Mouse (Mus musculus) left cerebral cortex, postnatal 4 days (tissue): ENCODE results near the gene Tfap4. TPM values are rescaled to one million over a fixed set of nuclear protein-coding genes. Genes with fewer than 3 reads are reported as not detected.

Experiments
- DNase-seq: peaks from one replicate; pipeline ENCODE4 v3.0.0-alpha.2; 2022
- intact Hi-C: fragments of 180-260 bp; cut with DNase I; formaldehyde crosslinking; loops from one replicate; pipeline ENCODE4 v1.15.1; 2025
- total RNA-seq, 2 experiments: library from RNA; stranded (reverse); gene quantifications; 2 replicates each; pipeline ENCODE4 v1.2.3; 2021

Gene Tfap4
- total RNA-seq, 2 experiments from 2014 or later, result 13.0 to 13.4 TPM

DNA sequence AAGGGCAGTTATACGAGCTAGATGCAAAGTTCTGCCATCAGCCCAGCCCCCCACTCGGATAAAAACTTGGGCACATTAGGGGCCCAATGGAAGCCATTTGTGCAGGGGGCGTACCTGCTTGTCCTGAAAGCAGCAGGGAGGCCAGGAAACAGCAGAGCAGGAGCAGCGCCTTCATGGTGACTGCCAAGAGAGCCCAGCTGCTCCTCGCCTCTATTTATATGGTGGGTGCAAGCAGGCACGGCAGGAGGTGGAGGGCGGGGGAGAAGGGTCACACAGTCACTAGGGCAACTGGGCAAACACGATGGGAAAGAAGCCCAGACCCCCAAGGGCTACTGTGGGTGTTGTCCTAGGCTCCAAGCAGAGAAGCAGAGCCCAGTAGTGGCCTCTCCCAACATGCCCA, 36.8 kb downstream of the Tfap4 start:
- DNase-seq, result no peak
- intact Hi-C loops, result no loop called here

DNA sequence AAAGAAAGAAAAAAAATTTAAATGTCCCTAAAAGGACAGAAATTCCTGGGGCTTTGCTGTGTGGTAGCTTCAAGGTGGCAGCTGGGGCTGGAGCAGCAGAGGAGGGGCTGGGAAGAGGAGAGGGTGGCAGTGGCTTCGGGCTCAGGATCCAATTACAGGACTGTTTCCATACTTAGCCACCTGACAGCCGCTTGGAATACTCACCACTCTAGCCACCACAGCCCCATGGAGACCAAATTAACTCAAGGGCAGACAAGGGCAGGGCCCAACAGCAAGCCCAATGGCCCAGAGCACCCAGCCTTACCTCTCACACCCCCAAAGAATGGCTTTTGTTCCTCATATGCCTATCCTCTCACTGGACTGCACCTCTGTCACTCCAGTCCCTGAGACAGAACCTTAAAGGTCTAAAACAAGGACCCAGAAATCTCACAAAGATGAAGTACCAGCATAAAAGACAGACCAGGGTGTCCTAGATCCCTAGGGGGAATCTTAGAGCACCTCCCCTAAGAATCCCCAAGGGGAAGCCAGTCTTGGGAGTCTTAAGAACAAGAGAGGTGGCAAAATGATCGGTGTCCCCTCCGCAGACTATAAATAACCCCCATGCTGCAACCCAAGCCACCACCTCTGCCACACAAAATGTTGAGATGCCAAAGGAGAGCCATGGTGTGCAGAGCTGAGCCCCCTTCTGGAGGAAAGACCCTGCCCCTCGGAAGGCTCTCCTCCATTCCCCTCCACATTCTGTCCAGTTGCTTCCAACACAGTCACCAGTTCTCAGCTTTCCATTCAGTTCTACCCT, 37.7 kb downstream of the Tfap4 start:
- no peak for DNase-seq
- intact Hi-C loops, result no loop called here

DNA sequence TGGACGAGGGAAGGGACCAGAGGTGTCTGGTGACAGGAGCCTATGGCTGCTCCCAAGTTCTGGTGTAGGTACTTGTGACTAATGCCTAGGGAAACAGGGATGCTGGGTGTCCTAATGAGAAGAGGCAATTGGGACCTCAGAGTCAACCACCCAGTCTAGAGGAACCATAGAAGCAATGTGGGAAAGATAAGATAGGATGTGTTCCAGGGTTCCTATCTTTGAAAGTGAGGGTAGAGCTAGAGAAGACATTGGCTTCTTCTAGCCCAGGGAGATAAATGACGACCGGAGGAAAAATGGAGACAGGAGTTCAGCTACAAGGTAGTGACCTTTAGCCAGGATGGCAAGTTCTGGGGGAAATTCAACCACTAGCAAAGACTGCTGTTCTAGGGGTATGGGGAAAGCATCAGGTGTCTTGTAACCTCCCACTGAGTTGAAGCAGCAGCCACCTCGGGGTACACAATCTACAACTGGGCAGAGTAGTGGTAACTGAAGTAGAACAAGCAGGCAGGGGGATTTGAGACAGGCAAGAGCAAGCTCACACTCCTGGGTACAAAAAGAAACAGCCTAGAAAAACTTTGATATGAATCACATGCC, 38.5 kb downstream of the Tfap4 start:
- intact Hi-C loops, result no loop called here
- no peak for DNase-seq

DNA sequence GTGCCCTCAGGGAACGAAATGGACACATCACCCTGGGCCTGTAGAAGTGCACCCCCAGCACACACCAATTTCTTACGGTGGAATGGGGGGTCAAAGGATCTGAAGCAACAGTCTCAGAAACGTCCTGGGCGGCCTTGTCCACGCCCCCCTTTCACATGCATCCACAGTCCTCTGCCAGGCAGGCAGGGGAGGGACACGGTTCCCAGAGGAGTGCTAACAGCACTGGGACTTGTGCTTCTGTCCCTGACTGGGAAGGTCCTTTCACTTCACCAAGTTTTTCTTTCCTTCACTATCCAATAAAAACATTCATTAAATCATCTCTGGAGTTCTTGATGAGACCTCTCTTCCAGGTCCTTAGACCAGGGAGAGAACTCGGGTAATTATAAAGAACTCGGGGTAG, 39.0 kb downstream of the Tfap4 start:
- DNase-seq, result no peak
- intact Hi-C loops, result no loop called here

DNA sequence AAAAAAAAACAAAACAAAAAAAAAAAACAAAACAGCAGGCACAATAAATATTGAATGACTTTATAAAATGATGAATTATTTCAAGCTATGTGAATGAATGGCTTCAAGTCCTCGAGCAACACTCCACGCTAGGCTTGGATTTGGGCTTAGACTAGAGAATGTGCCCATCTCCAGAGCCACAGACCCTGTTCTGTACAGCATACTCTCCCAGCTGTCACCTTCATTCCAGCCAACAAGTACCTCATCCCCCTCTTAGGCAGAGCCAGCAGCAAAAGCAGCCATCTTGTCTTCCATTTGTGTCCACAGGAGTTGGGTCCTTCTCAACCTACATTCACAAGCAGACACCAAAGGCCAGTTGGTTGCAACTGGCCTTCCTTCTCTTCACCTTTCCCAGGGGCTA, 39.8 kb downstream of the Tfap4 start:
- no peak for DNase-seq
- intact Hi-C loops, result no loop called here

DNA sequence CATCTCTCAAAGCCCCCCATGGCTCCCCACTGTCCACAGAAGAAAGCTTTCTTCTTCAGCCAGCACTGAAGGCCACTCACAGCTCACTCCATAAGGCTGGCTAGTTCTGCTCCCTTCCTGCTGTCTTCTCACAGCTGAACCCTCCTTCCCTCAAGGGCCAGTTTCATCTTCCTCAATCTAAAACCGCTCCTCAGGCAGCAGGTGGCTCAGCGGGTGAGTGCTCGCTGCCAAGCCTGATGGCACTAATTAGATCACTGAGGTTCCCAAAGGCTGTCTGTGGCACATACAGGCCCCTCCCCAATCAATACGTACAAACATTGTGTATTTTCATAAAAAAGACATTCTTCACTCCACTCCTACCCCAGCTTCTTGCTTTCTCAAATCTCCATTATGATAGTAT, 40.5 kb downstream of the Tfap4 start:
- intact Hi-C loops, result no loop called here
- DNase-seq, result peak; percentile 68

DNA sequence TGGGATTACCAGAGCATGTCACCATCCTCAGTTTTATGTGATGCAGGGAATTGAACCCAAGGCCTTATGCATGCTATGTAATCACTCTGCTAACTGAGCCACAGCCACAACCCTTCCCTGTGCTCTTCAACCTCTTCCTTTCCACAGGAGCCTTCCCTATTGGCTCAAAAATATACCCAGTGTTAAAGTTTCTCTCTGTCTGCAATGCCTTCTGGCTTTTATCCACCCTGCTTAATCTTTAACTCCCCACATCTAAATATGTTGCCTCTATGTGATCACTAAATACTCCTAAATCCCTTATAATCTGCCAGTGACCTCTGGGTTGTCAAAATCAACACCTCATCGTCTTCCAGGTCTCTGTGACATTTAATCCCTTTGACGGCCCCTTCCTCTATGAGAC, 41.7 kb downstream of the Tfap4 start:
- intact Hi-C loops, result no loop called here
- no peak for DNase-seq

DNA sequence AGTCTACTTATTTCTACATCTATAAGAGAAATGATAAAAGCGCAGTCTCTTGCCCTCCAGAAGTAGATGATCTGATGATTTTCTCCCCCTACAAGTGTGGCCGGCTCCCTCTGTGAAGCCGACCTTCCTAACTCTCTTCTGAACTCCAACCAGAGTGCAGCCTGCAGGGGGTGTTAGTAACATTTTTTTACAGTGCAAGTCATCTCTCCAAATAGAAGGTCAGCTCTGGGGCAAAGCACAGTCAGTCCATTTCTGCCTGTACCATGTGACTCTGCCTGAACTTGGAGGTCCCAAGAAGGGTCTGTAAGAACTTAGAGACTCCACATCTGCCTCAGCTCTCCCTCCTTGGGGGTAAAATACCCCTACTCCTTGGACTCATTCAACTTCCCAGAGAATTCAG, 45.3 kb downstream of the Tfap4 start:
- intact Hi-C loops, result no loop called here
- DNase-seq, result no peak

DNA sequence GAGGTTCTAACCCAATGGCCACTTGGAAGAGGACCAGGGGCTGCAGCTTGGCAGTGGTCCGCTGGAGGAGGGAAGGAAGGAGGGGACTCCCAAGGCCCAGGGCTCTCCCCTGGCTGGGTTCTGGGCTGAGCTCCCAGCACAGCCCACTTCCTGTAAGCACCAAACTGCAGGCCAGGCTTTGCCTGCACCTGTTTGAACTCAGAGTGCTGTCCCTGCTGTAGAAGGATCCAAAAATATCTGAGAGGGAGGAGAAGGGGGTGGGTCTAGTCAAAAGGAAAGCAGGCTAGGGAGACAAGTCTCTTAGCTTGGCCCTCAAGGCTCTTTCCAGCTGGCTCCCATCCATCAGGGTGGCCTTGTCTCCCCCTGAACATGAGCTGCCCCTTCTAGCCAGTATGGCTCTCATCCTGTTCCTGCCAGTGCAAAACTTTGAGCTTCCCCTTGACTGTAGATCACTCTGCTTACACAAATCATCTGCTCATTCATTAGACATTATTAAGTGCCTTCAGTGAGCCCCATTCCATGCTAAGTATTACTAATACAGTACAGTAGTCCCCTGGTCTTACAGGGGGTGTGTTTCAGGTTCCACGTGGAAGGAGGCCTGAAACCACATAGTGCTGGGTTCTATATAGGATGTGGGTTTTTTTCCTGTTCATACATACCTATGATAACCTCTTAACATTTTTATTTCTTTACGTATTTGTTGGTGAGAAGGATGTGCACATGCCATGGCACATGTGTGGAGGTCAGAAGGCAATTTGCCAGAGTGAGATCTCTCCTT, 46.8 kb downstream of the Tfap4 start:
- intact Hi-C loops, result no loop called here

DNA sequence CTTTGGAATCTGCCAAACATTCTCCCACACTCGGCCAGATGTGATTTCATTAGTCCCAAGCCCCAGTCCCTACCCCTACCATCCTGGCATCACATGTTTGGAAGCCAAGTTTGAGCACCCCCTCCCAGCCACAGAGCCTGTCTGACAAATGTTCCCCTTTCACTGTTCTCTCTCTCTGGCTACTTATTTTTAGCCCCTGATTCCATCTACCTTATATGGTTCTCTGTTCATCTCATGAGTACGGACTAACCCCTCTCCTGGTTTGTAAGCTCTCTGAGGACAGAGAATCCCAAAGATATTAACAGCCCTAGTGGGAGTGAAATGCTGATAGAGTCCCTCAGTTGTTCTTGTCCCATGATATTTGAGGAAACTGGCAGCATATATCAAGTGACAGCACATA, 48.3 kb downstream of the Tfap4 start:
- intact Hi-C loops, result no loop called here

More for the DNA sequence above, 46.8 kb downstream of the Tfap4 start:
- peak; percentile 52 for DNase-seq

DNA sequence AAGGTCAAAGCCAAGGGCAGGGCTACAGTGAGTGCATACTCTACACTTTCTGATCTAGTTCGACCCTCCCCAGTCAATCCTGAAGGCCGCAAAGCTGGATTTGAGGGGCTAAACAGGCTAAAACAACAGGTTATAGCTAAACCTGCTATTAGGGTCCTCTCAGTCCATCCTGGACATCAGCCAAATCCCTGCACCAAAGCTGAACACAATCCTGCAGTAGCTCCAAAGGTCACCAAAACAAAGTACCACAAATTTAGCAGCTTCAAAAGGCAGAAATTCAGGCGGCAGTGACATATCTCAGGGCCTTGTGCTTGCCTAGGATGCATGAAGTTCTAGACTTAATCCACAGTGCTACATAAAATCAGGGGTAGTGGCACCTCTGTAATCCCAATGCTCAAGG, 53.5 kb downstream of the Tfap4 start:
- intact Hi-C loops, result no loop called here
- no peak for DNase-seq

More for the DNA sequence above, 48.3 kb downstream of the Tfap4 start:
- no peak for DNase-seq

DNA sequence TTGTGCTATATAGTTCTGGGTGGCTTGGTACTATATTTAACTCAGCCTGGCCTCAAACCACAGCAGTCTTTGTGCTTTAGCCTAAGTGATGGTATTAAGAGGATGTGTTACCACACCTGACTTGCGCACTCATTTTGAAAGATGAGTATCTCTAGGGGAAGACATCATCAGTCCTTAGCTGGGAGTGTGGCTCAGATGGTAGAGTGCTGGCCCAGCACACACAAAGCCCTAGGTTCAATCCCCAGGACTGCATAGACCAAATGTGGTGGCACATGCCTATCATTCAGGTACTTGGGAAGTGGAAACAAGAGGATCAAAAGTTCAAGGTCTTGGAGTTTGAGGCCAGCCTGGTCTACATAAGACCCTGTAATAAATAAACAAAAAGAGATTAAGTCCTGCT, 56.2 kb downstream of the Tfap4 start:
- intact Hi-C loops, result no loop called here
- no peak for DNase-seq

DNA sequence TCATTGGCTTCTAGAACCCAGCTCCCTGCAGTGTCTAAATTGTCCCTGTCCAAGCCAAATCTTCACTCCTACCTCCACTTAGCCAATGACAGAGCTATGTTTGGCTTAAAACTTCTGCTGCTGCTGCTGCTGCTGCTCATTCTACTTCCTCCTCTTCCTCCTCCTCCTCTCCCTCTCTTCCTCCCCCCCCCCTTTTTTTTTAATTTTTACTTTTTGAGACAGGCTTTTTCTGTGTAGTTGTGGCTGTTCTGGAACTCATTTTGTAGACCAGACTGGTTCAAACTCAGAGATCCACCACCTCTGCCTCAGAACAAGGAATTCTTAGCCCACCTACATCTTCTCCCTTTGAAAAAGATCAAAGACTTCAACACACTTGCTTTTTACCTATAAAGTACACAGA, 57.1 kb downstream of the Tfap4 start:
- DNase-seq, result no peak
- intact Hi-C loops, result no loop called here

DNA sequence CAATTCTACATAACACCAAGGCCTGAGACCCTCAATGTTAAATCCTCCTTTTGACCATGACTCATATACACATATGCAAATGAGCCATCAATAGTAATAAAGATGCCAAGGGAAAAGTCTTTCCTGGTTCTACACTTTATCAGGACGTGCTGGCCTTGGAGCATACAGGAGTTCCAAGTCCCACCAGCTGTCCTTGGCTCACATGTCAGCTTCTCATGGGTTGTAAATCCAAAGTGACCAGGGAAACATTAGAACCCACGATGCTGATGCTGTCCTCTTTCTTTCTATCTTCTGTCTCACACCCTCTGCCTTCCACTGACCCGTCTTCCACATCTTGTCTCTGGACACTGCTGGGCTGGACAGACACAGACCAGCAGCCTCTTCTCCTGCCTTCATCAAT, 58.0 kb downstream of the Tfap4 start:
- no peak for DNase-seq
- intact Hi-C loops, result no loop called here

DNA sequence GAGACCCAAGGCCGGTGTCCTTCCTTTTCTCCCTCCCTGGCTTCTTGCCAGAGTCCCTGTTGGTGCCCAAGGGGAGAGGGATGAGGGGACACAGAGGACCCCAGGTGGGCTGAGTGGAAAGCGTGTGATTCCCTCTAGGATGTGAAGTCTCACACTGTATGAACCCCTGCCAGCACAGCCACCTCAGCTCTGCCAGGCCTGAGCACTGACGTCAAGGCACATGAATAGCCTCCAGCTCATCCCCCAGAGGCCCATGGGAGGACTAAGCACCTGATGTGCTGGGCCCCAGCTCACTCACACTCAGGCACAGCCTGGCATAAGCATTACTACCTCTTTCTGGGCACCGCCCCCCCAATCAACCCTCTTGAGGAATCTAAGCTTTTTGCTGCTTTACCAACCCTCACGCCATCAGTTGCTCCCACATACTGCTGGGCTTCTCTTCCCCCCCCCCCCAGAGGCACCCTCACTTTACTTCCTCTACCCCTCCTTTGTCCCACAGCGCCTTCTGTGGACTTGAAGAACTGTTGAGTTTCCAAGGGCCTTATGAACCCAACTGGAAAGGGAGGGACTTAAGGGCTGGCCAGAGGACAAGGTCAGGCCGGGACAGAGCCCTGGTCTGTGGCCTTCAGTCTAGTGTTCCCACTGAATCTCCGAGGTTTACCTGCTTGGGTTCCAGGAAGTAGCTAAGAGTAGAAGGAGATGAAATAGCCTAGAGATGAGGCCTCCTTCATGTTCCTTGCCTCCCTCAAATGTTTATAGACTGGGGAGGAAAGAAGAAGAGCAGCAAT, 58.9 kb downstream of the Tfap4 start:
- no peak for DNase-seq
- intact Hi-C loops, result no loop called here

DNA sequence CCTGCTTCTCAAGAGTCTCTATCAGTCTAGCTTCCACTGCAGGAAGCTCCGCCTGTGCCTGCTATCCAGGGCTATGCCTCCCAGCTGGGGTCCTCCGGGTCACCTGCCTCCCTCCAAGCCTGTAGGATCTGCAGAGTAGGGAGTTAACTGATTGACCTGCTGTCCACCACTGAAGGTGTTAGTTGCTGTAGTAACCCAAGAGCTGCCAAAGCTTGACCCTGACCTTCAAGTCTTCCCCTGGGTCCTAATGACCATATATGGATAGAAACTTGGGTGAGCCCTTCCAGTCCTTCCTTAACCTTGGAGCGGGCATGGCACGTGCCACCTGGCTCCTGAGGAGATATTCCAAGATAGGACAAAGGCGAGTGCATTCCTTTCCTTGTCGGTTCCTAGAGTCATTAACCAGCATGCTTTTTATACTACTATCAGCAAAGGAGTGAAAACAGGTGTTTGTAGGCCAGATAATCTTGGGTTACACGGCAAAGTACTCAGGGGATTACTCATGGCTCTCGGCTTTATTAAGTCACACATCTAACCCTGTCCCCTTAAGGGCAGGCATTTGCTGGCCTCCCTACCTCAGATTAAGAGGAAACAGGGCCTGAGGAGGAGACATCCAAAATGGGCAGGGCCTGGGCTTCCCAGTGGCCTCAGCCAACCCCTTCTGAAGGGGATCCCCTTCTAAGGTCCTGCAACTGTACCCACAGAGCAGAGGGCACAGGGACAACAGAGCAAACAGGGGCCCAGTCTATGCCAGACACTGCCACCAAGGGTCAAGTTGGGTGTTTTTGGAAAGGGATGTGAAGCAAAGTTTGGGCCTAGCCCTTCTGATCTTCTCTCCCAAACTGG, 61.7 kb downstream of the Tfap4 start:
- intact Hi-C loops, result no loop called here

DNA sequence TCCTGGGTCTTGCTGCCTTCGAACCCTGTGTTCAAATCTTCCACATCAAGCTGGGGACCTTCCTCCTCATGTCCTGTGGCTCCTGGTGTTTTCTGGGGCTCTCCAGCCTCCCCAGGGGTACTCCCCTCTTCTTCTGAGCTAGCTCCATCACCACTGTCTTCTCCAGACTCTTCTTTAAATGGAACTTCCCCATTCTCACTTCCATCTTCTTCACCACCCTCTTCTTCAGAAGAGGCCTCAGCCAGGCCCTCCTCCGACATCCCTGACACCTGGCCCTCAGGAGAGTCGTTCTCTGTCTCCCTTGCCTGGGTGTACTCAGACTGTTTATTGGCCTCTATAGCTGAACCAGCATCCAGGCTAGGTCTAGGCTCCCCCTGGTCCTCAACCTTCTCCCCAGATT, 63.2 kb downstream of the Tfap4 start:
- DNase-seq, result no peak
- intact Hi-C loops, result no loop called here

More for the DNA sequence above, 61.7 kb downstream of the Tfap4 start:
- DNase-seq, result no peak

DNA sequence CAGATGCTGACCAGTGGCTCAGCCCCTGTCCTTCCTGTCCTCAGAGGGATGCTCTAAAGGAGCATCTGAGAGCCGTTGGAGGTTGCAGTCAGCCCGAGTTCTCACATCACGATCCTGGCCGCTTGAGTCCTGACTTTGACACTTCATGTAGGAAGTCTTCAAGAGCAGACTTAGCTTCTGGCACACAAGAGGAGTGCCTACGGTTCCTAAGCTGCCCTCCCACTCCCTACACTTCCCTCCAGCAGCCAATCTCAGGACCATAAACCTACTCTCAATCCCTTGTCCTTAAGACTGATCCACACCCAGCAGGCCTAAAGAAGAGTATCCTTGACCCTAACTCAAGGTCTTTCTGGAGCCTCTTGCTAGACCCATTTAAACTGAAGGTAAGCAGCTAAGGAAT, 63.8 kb downstream of the Tfap4 start:
- intact Hi-C loops, result no loop called here

More for the DNA sequence above, 63.8 kb downstream of the Tfap4 start:
- DNase-seq, result peak; percentile 22
